Mouse (Mus musculus) G1E (cell line): Measurements from ENCODE around the gene Emc1.

Source experiments
- CTCF ChIP-seq: IDR thresholded peaks from 2 replicates; pipeline ENCODE4 v1.5.1; 2012; ENCODE audit warnings: low read depth, low read length, inconsistent platforms, mixed read lengths
- GATA2 ChIP-seq: IDR thresholded peaks from 2 replicates; pipeline ENCODE4 v1.6.1; 2012; ENCODE audit warnings: low read depth, low read length, inconsistent platforms, borderline replicate concordance

DNA sequence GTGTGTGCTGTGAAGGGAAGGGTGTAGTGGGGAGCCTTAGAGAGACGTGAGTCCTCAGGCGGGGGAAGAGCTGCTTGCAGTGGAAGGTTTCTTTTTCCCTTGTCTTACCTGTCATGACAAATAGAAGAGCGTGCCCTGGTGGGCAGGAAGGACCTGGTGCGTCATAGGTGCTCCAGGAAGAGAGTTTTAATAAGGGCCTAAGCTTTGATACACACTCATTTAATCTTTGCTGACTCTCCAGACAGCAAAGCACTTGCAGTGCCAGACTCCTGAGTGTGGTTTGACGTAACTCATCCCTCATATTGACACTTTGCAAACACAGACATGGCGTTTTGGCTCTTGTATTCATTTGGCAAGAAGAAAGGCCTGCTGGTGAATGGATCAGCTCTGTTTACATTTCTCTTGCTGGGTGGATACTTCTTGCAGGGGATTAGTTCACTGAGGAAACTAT, 34.5 kb downstream of the Emc1 start:
- TF ChIP-seq CTCF: no peak
- TF ChIP-seq GATA2: no peak
